Mouse (Mus musculus) heart, embryonic 10.5 days (tissue): Measurements from ENCODE around the gene Lrsam1. TPM values are rescaled to one million over a fixed set of nuclear protein-coding genes. Genes with fewer than 3 reads are reported as not detected.

Experiments
- DNase-seq: peaks from one replicate; pipeline ENCODE4 v3.0.0-alpha.2; 2017; ENCODE audit warnings: low spot score
- H3K27ac ChIP-seq: fragments of 300-500 bp; sonication (generic); 2 replicates; pipeline ENCODE4 v1.5.1; 2016; ENCODE audit warnings: mild to moderate bottlenecking
- H3K27me3 ChIP-seq: fragments of 300-500 bp; sonication (generic); 2 replicates; pipeline ENCODE4 v1.6.1; 2016; ENCODE audit warnings: mild to moderate bottlenecking; ENCODE audit not compliant: poor library complexity, insufficient read depth, severe bottlenecking
- H3K36me3 ChIP-seq: fragments of 300-500 bp; sonication (generic); 2 replicates; pipeline ENCODE4 v1.6.1; 2016; ENCODE audit warnings: mild to moderate bottlenecking, moderate library complexity
- H3K4me1 ChIP-seq: fragments of 300-500 bp; sonication (generic); 2 replicates; pipeline ENCODE4 v1.6.1; 2016; ENCODE audit warnings: mild to moderate bottlenecking
- H3K4me3 ChIP-seq: fragments of 300-500 bp; sonication (generic); 2 replicates; pipeline ENCODE4 v1.5.1; 2016; ENCODE audit warnings: mild to moderate bottlenecking, moderate library complexity
- H3K9me3 ChIP-seq: fragments of 300-500 bp; sonication (generic); 2 replicates; pipeline ENCODE4 v1.6.1; 2016; ENCODE audit warnings: mild to moderate bottlenecking, moderate library complexity
- WGBS: fragments of 180-500 bp; shearing (Covaris S2); methylation state at CpG from one replicate; pipeline ENCODE4 v1.1.7; 2016; 5-methylcytosine and 5-hydroxymethylcytosine counted together
- polyA plus RNA-seq: library from polyadenylated mRNA; unstranded; fragments of >200 nt; fragmentation: Nextera tagmentation; extraction: Ambion mirVana; gene quantifications from 2 replicates; pipeline ENCODE4 v1.2.1, GENCODE M21; 2016

Gene Lrsam1
- polyA plus RNA-seq, 1 experiment from 2014 or later, result 7.6 TPM

DNA sequence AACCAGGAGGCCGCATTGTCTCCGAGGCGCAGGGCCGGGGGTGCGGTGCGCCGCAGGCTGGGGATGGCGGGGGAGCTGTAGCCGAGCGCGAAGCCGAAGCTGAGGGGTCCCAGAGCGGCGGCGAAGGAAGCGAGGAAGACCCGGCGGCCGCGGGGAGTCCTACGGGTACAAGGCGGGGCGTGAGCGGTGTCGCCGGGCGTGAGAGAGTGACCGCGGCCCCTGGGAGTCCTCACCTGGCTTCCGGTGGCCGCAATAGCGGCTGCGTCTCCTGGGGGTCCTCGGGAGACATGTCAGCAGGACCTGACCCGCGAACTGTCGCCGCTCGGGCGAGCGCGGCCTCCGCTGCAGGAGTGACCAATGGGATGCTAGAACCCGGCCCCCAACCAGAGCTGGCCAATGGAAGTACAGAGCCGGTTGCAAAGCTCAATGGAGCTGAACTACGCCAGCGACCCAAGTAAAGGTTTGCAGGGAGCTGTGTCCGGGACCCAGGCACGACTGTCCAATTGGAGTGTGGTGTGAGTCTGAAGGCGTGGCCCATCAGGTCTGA is 20.4 kb upstream of the Lrsam1 start, which contains the start of gene Slc2a8:
Slc2a8 (minus strand) TSS at position 359 of the 547 bp plus-strand sequence.
- Histone ChIP-seq H3K4me3 (peak within 1 kb of the TSS; percentile 81), H3K27ac (peak within 1 kb of the TSS; percentile 92), H3K27me3 (no peaks in the 10 kb centered on the region), H3K4me1 (peaks cover 30% of the 10 kb centered on the region), H3K9me3 (no peaks in the 10 kb centered on the region), H3K36me3 (peaks cover 9% of the 10 kb centered on the region; the same call in 1 of the 2 replicates)
- 2% methylated on average over 50 of the region's 50 CpGs for WGBS
- peak; percentile 98 for DNase-seq

DNA sequence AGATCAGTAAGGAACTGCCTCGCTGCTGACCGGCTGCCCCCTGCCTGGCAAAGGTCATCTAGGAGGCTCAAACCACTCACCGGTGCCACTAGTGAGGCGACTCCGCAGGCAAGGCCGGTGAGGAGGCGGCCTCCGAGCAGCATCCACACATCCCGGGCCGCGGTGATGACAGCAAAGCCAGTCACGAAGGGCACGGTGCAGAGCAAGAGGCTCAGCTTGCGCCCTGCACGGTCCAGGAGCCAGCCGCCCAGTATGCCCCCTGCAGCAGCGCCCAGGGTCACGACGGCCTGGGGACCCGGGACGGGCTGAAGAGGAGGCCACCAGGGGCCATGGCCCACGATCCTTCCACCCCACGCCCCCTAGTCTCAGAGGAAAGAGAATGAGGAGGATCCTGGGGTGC is 19.9 kb upstream of the Lrsam1 start:
- 1% methylated on average over 23 of the region's 23 CpGs for WGBS
- no peaks in the 10 kb centered on the region for H3K27me3 ChIP-seq
- no peak for DNase-seq
- H3K9me3 ChIP-seq, result no peaks in the 10 kb centered on the region
- H3K36me3 ChIP-seq, result peaks cover 13% of the 10 kb centered on the region; the same call in 1 of the 2 replicates
- H3K27ac ChIP-seq, result peak overlapping the region; percentile 92
- H3K4me3 ChIP-seq, result peak overlapping the region; percentile 81
- peaks cover 35% of the 10 kb centered on the region for H3K4me1 ChIP-seq

DNA sequence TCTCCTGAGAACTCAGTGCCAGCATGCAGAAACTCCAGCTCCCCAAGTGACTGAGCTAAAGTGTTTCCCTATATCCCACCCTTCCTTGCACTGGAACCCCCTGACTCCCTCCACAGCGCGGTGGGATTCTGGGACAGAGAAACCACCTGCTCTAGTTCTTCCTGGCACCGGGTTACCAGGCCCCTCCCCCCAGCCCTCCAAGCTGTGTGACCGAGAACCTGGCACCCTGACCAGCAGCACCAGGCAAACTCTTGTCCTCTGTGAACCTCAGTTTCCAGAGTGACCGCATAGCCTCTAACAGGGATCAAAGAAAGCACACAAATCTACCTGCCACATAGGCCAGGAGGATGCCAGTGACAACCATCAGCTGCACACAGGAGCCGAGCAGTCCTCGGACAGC is 18.3 kb upstream of the Lrsam1 start:
- Histone ChIP-seq H3K27ac (no peak overlapping the region), H3K4me1 (peaks cover 37% of the 10 kb centered on the region), H3K9me3 (no peaks in the 10 kb centered on the region), H3K27me3 (no peaks in the 10 kb centered on the region), H3K4me3 (no peak overlapping the region), H3K36me3 (peaks cover 29% of the 10 kb centered on the region)
- 86% methylated on average over 7 of the region's 7 CpGs for WGBS
- DNase-seq, result no peak

DNA sequence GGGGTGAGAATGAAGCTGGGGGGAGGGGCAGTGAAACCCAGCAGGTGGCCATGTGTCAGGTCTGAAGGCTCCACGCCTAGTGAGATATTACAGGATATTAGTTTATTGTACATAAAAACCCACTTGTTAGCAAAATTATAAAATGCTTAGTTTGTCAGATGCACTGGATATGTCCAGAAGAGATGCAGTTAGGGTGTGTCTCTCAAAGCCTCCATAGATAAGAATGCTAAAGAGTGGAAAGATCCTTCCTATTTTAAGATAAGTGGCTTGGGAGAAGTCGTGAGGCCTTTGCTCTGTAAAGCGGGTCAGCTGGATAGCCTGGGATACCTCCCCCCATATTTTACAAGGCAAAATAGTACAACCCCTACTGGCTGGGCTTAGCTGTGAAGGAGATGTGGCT is 17.3 kb upstream of the Lrsam1 start:
- WGBS, result 55% methylated on average over 3 of the region's 3 CpGs
- Histone ChIP-seq H3K36me3 (peaks cover 39% of the 10 kb centered on the region), H3K27me3 (no peaks in the 10 kb centered on the region), H3K4me1 (peaks cover 37% of the 10 kb centered on the region), H3K4me3 (no peak overlapping the region), H3K9me3 (no peaks in the 10 kb centered on the region), H3K27ac (no peak overlapping the region)
- DNase-seq, result no peak

DNA sequence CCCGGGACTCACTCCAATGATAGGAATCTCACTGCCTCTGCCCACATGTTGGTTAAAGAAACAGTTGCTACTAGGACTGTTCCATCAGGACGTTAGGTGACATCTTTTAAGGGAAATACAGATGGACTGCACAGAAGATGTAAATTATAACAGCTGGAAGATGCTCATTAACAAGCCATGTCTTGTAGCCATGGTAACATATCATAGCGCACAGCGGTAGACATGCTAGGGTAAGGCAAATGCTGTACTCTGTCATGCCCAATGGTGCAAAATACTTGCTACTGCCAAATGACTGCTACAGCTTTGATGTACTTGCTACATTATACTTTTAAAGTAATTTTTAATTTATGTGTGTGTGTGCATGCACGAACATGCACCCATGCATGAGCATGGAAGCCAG is 15.7 kb upstream of the Lrsam1 start:
- Histone ChIP-seq H3K4me1 (peaks cover 31% of the 10 kb centered on the region), H3K36me3 (peaks cover 52% of the 10 kb centered on the region), H3K27me3 (no peaks in the 10 kb centered on the region), H3K9me3 (no peaks in the 10 kb centered on the region), H3K4me3 (no peak overlapping the region), H3K27ac (no peak overlapping the region)
- WGBS, result 79% methylated on average over 5 of the region's 5 CpGs
- DNase-seq, result no peak

DNA sequence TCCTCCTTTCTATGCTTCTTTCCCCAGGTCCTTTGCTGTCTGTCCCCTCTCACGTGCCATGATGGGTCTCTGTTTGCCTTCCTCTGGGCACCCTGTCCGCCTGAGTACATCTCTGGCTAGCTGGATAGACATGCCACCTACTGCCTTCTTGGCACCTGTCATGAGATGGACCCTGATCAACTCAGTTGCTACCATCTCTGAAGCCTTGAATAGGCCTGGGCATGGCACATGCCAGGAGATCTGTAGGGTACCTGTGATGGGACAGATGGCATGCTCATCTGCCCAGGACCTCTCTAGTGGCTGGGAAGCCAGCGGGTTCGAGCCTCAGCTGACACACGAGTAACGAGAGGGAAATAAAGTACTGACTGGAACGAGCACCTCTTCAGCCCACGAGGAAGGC is 12.8 kb upstream of the Lrsam1 start:
- H3K36me3 ChIP-seq, result peaks cover 52% of the 10 kb centered on the region
- H3K4me3 ChIP-seq, result no peak overlapping the region
- H3K27ac ChIP-seq, result no peak overlapping the region
- no peaks in the 10 kb centered on the region for H3K9me3 ChIP-seq
- H3K4me1 ChIP-seq, result peaks cover 22% of the 10 kb centered on the region
- 88% methylated on average over 8 of the region's 8 CpGs for WGBS
- DNase-seq, result no peak
- H3K27me3 ChIP-seq, result no peaks in the 10 kb centered on the region

DNA sequence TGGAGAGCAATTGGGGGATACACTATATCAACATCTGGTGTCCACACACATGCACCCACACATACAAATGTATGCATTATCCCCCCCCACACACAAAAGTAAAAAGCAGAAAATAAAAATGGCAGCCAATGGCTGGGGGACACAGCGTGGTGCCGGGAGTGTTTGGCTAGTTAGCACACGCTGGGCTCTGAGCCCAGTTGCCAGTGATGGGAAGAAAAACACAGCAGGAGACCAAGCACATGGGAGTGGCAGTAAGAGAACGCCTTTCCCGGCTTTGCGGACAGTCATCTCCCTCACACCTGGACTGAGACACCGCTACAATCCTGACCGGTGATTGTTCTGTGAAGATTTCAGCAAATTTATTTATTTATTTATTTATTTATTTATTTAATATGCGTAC is 9.8 kb upstream of the Lrsam1 start:
- H3K4me3 ChIP-seq, result no peak overlapping the region
- H3K4me1 ChIP-seq, result peaks cover 28% of the 10 kb centered on the region
- no peaks in the 10 kb centered on the region for H3K9me3 ChIP-seq
- WGBS, result 44% methylated on average over 9 of the region's 9 CpGs
- DNase-seq, result no peak
- no peaks in the 10 kb centered on the region for H3K27me3 ChIP-seq
- H3K27ac ChIP-seq, result no peak overlapping the region
- H3K36me3 ChIP-seq, result peaks cover 38% of the 10 kb centered on the region

DNA sequence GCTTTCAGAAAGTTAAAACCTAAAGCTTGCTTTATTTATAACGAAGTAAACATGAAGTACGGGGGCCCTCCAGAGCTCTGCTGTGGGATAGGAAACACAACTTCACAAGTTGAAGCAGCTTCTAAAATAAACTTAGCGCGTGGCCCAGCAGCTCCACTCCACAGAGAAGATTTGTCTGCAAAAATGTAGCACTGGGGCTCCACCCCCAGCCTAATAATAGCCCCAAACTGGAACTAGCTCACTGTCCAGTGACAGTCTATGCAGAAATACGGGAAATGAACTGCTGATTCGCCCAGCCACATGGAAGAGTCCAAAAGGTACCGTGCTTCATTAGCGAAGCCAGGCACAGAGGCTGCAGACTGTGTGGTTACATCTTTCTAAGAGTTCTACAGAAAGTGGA is 7.9 kb upstream of the Lrsam1 start:
- Histone ChIP-seq H3K27ac (peak overlapping the region; percentile 60; the same call in 1 of the 2 replicates), H3K27me3 (no peaks in the 10 kb centered on the region), H3K9me3 (no peaks in the 10 kb centered on the region), H3K4me1 (peaks cover 31% of the 10 kb centered on the region), H3K4me3 (peak overlapping the region; percentile 15; the same call in 1 of the 2 replicates), H3K36me3 (peaks cover 27% of the 10 kb centered on the region)
- WGBS, result 66% methylated on average over 8 of the region's 8 CpGs
- DNase-seq, result no peak

DNA sequence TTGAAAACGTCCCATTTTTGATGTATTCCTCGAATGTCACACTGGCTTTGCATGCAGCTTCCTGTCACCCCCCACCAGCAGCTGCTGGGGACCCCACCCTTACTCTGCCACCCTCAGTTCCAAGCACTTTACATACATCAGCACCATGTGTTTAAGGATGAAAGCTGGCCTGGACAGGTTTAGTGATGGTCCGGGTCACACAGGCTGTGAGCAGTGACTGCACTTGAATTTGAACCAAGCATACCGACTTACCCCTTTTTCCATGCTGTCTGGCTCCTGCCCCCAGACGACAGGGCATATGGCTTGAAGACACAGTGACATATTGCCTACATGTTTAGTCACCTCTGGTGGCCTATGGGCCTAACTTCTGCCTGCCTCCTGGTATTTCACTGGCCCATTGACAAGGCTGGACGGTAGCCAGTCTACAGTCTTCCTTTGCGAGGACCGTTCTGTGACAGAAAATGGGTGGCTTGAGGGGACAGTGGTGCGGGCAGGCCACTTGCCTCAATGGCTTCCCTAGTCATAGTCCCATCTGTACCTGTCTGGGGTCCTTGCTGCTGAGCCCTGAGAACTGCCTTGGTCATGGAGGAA is 6.7 kb upstream of the Lrsam1 start:
- peaks cover 28% of the 10 kb centered on the region for H3K36me3 ChIP-seq
- peak overlapping the region; percentile 72 for H3K4me3 ChIP-seq
- no peaks in the 10 kb centered on the region for H3K9me3 ChIP-seq
- 82% methylated on average over 9 of the region's 9 CpGs for WGBS
- no peak for DNase-seq
- 0 out of 2 replicates have a peak overlapping the region, but pooled peaks have one; percentile 96 for H3K27ac ChIP-seq
- no peaks in the 10 kb centered on the region for H3K27me3 ChIP-seq
- H3K4me1 ChIP-seq, result peaks cover 42% of the 10 kb centered on the region

DNA sequence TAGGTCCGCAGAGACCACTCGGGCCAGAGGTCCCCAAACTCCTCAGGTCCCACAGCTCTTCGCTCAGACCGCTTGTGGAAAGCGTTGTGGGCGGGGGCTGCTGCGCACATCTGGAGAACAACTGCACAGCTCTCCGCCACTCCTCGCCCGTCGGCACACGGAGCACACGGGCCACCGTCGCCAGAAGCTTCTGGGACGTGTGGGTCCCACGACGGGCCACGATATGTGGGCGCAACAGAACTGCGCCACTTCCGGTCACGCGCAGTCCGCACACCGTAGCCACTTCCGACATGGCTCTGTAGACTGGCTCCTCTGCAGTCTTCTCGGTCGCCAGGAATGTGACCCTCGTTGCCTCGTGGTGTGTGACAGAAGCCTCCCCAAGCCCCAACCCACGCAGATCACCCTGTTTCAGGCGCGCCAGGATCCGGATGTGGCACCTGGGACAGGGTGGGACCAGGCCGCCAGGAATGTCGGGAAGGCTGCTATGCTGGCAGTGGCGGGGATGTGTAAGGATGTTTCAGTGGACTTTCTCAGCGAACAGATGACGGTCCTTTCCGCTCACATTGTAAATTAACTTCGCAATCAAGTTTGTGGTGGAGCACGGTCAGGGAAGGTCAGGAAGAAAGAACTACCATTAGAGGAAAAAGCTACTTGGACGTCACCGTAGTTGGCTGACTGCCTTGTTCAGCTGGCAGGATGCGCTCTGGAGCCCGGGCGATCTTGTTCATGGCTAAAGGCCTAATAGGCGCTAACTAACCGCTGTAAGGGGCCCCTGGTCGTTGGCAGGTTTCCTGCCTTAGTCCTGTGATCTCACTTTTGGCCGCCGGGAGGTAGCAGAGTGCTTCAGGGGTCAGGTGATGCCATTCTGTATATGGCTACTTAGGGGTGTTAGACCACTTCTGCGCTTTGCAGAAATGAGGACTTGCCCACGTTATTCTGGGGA is 5.5 kb upstream of the Lrsam1 start:
- peak; percentile 94 for DNase-seq
- Histone ChIP-seq H3K4me3 (peak overlapping the region; percentile 72), H3K27ac (peak overlapping the region; percentile 96), H3K36me3 (peaks cover 31% of the 10 kb centered on the region), H3K4me1 (peaks cover 47% of the 10 kb centered on the region), H3K9me3 (no peaks in the 10 kb centered on the region), H3K27me3 (no peaks in the 10 kb centered on the region)
- under 1% methylated on average over 55 of the region's 55 CpGs for WGBS

DNA sequence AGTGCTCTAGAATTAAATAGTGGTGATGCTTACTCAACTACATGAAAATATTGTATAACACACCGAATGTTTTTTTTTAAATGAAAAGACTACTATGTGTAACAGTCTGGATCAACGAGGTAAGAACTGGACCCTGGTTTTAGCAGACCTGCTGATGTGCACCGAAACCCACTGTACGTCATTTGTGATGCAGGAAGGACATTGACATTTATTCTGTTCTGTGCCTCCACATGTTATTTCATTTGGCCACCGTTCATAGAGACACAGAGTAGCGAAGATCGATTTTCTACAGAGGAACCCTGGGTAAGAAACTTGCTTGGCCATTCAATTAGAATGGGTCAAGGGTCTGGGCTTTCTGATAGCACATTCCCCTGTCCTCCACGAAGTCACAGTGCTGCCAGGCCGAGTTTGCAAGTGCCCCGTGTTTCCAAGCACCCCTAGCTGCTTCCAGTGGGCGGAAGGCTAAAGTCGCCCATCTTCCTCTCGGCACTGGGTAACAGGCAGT is 4.8 kb upstream of the Lrsam1 start:
- peaks cover 49% of the 10 kb centered on the region for H3K4me1 ChIP-seq
- 11% methylated on average over 13 of the region's 13 CpGs for WGBS
- H3K27me3 ChIP-seq, result no peaks in the 10 kb centered on the region
- peak overlapping the region; percentile 72 for H3K4me3 ChIP-seq
- no peaks in the 10 kb centered on the region for H3K9me3 ChIP-seq
- H3K36me3 ChIP-seq, result peaks cover 31% of the 10 kb centered on the region
- DNase-seq, result no peak
- peak overlapping the region; percentile 96 for H3K27ac ChIP-seq

DNA sequence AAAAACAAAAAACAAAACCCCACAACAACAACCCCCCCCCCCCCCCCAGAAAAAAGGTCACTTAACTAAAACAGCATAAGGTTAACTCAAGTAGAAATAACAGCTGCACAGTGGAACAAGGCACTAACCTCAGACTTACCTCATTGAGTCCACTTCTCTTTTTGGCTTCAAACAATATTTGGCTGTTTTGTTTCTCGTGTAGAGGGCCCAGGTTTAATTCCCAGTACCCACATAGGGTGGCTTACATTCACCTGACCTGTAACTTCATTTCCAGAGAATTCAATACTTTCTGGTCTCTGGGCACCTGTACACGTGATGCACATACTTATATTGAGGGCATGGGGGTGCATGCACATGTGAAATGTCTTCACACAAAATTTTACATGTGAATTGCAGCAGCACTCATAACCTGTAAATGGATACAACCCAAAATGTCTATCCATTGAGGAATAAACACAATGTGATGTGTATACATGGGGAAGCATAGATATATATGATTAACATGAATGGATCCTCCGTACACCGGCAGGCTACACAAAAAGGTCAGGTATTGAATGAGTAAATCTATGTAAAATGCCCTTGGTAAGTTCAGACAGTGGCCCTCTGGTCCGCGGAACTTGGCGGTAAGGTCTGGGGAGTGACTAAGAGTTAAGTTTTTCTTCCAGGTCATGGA is 4.2 kb upstream of the Lrsam1 start:
- WGBS, result 20% methylated on average over 7 of the region's 7 CpGs
- Histone ChIP-seq H3K9me3 (no peaks in the 10 kb centered on the region), H3K36me3 (peaks cover 31% of the 10 kb centered on the region), H3K27ac (0 out of 2 replicates have a peak overlapping the region, but pooled peaks have one; percentile 96), H3K4me1 (peaks cover 55% of the 10 kb centered on the region), H3K4me3 (peak overlapping the region; percentile 72), H3K27me3 (no peaks in the 10 kb centered on the region)
- no peak for DNase-seq
